15 mouse cellular contexts compared by ENCODE assay signal in genomic region chr4:59445516-59445915, GRCm38 (mm10). TPM values are rescaled to one million over a fixed set of nuclear protein-coding genes. Genes with fewer than 3 reads are reported as not detected.
DNase-seq lines count a peak whose midpoint lies in the region; ATAC-seq and TF ChIP-seq lines count a peak whose summit lies in the region.
"Had no signal": no experiment of that assay in that cellular context is flagged by ENCODE, and none has a peak within 500 bp of the region (broad histone marks: within the 10 kb centered on the region; RNA-seq: fewer than 3 reads in every experiment).

No protein-coding gene starts in this region.

- no peaks in the 10 kb centered on the region for H3K36me3 ChIP-seq in heart, embryonic 16.5 days (ENCODE audit: control insufficient read depth, insufficient read depth)
- H3K36me3 ChIP-seq in G1E (replicated peaks) = no peaks in the 10 kb centered on the region
- H3K36me3 ChIP-seq in liver, embryonic 15.5 days (replicated peaks) = no peaks in the 10 kb centered on the region
- H3K36me3 ChIP-seq: hindbrain, embryonic 13.5 days; midbrain, embryonic 13.5 days; neural tube, embryonic 15.5 days had no signal

- H3K4me2 ChIP-seq in heart, embryonic 16.5 days (ENCODE audit: low read depth, low read length) = no peak overlapping the region
- H3K4me2 ChIP-seq in liver, embryonic 15.5 days = no peak overlapping the region
- H3K4me2 ChIP-seq: hindbrain, embryonic 13.5 days; midbrain, embryonic 13.5 days; neural tube, embryonic 15.5 days had no signal

- peaks cover 7% of the 10 kb centered on the region; the same call in 1 of the 2 replicates for H3K4me1 ChIP-seq in heart, embryonic 16.5 days (ENCODE audit: control insufficient read depth, insufficient read depth, low read length)
- H3K4me1 ChIP-seq in G1E (ENCODE audit: insufficient read depth, low read depth, low read length) = peaks cover 32% of the 10 kb centered on the region
- H3K4me1 ChIP-seq in liver, embryonic 15.5 days (replicated peaks) = peaks cover 21% of the 10 kb centered on the region
- H3K4me1 ChIP-seq: hindbrain, embryonic 13.5 days; midbrain, embryonic 13.5 days; neural tube, embryonic 15.5 days had no signal

- ATAC-seq in heart, embryonic 16.5 days (replicated peaks; ENCODE audit: extremely low read depth, insufficient read depth, low FRiP score) = 0 out of 2 replicates have a peak, but pooled peaks have one; percentile 56
- peak; percentile 55 for ATAC-seq in G1E (ENCODE audit: extremely low read depth, insufficient number of reproducible peaks, low FRiP score, poor library complexity, severe bottlenecking)
- 0 out of 2 replicates have a peak, but pooled peaks have one; percentile 22 for ATAC-seq in liver, embryonic 15.5 days (ENCODE audit: insufficient read depth)
- ATAC-seq: midbrain, embryonic 13.5 days had no signal

- H3K9me3 ChIP-seq in heart, embryonic 16.5 days (replicated peaks; ENCODE audit: control insufficient read depth, low read length) = peaks cover 4% of the 10 kb centered on the region; the same call in 1 of the 2 replicates
- H3K9me3 ChIP-seq in G1E (replicated peaks) = peaks cover 5% of the 10 kb centered on the region
- no peaks in the 10 kb centered on the region for H3K9me3 ChIP-seq in liver, embryonic 15.5 days (replicated peaks)
- H3K9me3 ChIP-seq: hindbrain, embryonic 13.5 days; midbrain, embryonic 13.5 days; neural tube, embryonic 15.5 days had no signal

- no peak overlapping the region for H3K4me3 ChIP-seq in heart, embryonic 16.5 days (ENCODE audit: low read length)
- H3K4me3 ChIP-seq in G1E (ENCODE audit: low read depth, low read length) = no peak overlapping the region
- no peak overlapping the region for H3K4me3 ChIP-seq in liver, embryonic 15.5 days (replicated peaks)
- H3K4me3 ChIP-seq: hindbrain, embryonic 13.5 days; midbrain, embryonic 13.5 days; neural tube, embryonic 15.5 days had no signal

- WGBS in heart, embryonic 16.5 days = 18% methylated on average over 6 of the region's 6 CpGs
- whole genome bisulfite sequencing in liver, embryonic 15.5 days (ENCODE audit: insufficient replicate concordance) = 13% methylated on average over 6 of the region's 6 CpGs

- TF ChIP-seq CTCF in G1E (IDR thresholded peaks at IDR 0.05; ENCODE audit: low read depth, low read length) = no peak

- DNase-seq in heart, postnatal 36 days = no peak
- DNase-seq in G1E (ENCODE audit: low spot score) = no peak
- peak; percentile 30 to 49 for DNase-seq in thymus, adult 18-20 months
- DNase-seq in gastrocnemius, adult 18-20 months (ENCODE audit: low spot score) = no peak
- no peak for DNase-seq in cerebellum, adult 9-10 months
- DNase-seq in ovary, postnatal 36 days (ENCODE audit: low spot score) = no peak
- DNase-seq: embryo, embryonic 11 days; kidney, adult 9 months; layer of hippocampus, postnatal 36 days; right cerebral cortex, postnatal 14 days had no signal

- H3K27me3 ChIP-seq in heart, embryonic 16.5 days (ENCODE audit: control insufficient read depth, insufficient read depth, low read length) = no peaks in the 10 kb centered on the region
- H3K27me3 ChIP-seq in G1E (ENCODE audit: insufficient read depth, low read length) = no peaks in the 10 kb centered on the region
- H3K27me3 ChIP-seq in liver, embryonic 15.5 days = no peaks in the 10 kb centered on the region
- H3K27me3 ChIP-seq: midbrain, embryonic 13.5 days; neural tube, embryonic 15.5 days had no signal

- no peak overlapping the region for H3K9ac ChIP-seq in heart, embryonic 16.5 days (ENCODE audit: low read length)
- H3K9ac ChIP-seq in liver, embryonic 15.5 days = no peak overlapping the region
- H3K9ac ChIP-seq: hindbrain, embryonic 13.5 days; midbrain, embryonic 13.5 days; neural tube, embryonic 15.5 days had no signal

- intact Hi-C loops in heart, postnatal 36 days (cut with DNase I) = no loop called here

- 0 out of 2 replicates have a peak overlapping the region, but pooled peaks have one; percentile 5 for H3K27ac ChIP-seq in heart, embryonic 16.5 days (ENCODE audit: low read length)
- peak overlapping the region; percentile 63 for H3K27ac ChIP-seq in liver, embryonic 15.5 days (replicated peaks)
- H3K27ac ChIP-seq: hindbrain, embryonic 13.5 days; midbrain, embryonic 13.5 days; neural tube, embryonic 15.5 days had no signal

RNA-seq across cellular contexts. Expression of gene Susd1, which starts 7.1 kb away (rescaled TPM):
- 4.7 and 7.5 TPM in 2 replicates for polyA plus RNA-seq in heart, embryonic 16.5 days (2015; fragmentation: Nextera tagmentation; extraction: Ambion mirVana)
- total RNA-seq in heart, postnatal 36 days (2021) = 1 to 10 TPM; 1.0 to 2.0 TPM
- total RNA-seq in G1E (2014; fragmentation: Nextera tagmentation) (37.8 and 51.5 TPM in 2 replicates), G1E (2017) (35.5 and 39.1 TPM in 2 replicates)
- polyA plus RNA-seq in G1E (2012) = 2.4 TPM in 2 replicates
- 9.6 and 10.0 TPM in 2 replicates for polyA plus RNA-seq in liver, embryonic 15.5 days (2015; fragmentation: Nextera tagmentation; extraction: Ambion mirVana)
- total RNA-seq in gastrocnemius, adult 18-20 months (2021) = under 1 TPM; 0.45 to 0.50 TPM

Comparison
In these comparisons a context has a peak if more than half of its experiments do, and no peak if none do; other contexts are left out.
1. DNase-seq: peak in thymus, adult 18-20 months (2 of 2); none in heart, postnatal 36 days (0 of 2), G1E (single experiment), gastrocnemius, adult 18-20 months (single experiment), cerebellum, adult 9-10 months (single experiment) and ovary, postnatal 36 days (single experiment).
2. RNA of gene Susd1, which starts 7.1 kb away (total RNA-seq): 35.5 to 51.5 TPM in G1E; 1.0 to 2.0 TPM in heart, postnatal 36 days and 0.45 to 0.50 TPM in gastrocnemius, adult 18-20 months; every median in the first group is over 10 times any median in the second.
3. Peak in every context shown above with its lines, with median percentiles within 50 percentile points of each other: ATAC-seq.